Mouse (Mus musculus) CH12.LX (cell line): ENCODE measurements at regions not wholly inside any gene's neighbourhood (a gene's known extent, or its start where the extent isn't known, plus 50 kb on each side); places are given as distances from the start of the nearest gene placed in this dataset.

Experiments used
- BHLHE40 ChIP-seq: IDR thresholded peaks from 2 replicates; pipeline ENCODE4 v1.6.1; 2011; ENCODE audit warnings: mild to moderate bottlenecking, low read depth, low read length, improper control_type of control experiment
- CTCF ChIP-seq, 2 experiments: IDR thresholded peaks in 1 of 2; conservative IDR thresholded peaks in 1 of 2; 2 replicates each; pipeline ENCODE4 v1.5.1; 2011 to 2012; ENCODE audit warnings: low read depth in 2 of 2, low read length in 2 of 2, improper control_type of control experiment in 1 of 2, inconsistent platforms in 1 of 2, mild to moderate bottlenecking in 1 of 2, moderate library complexity in 1 of 2
- EP300 ChIP-seq: IDR thresholded peaks from 2 replicates; pipeline ENCODE4 v1.6.1; 2011; ENCODE audit warnings: low read length, improper control_type of control experiment
- GABPA ChIP-seq: IDR thresholded peaks from 2 replicates; pipeline ENCODE4 v1.6.1; 2012; ENCODE audit warnings: low read depth, low read length, improper control_type of control experiment, inconsistent platforms; ENCODE audit not compliant: insufficient replicate concordance
- JUND ChIP-seq: conservative IDR thresholded peaks from 2 replicates; pipeline ENCODE4 v1.6.1; 2011; ENCODE audit warnings: low read depth, low read length, improper control_type of control experiment
- MAX ChIP-seq: IDR thresholded peaks from 2 replicates; pipeline ENCODE4 v1.6.1; 2011; ENCODE audit warnings: low read length, improper control_type of control experiment
- MYC ChIP-seq: IDR thresholded peaks from 2 replicates; pipeline ENCODE4 v1.6.1; 2011; ENCODE audit warnings: low read depth, mild to moderate bottlenecking, improper control_type of control experiment, low read length
- NRF1 ChIP-seq: IDR thresholded peaks from 2 replicates; pipeline ENCODE4 v1.6.1; 2014; ENCODE audit warnings: low read depth, mild to moderate bottlenecking, inconsistent platforms, low read length, improper control_type of control experiment, moderate library complexity
- POLR2A ChIP-seq: IDR thresholded peaks from 2 replicates; pipeline ENCODE4 v1.6.1; 2011; ENCODE audit warnings: low read depth, mild to moderate bottlenecking, improper control_type of control experiment, low read length
- POLR2AphosphoS2 ChIP-seq: IDR thresholded peaks from 2 replicates; pipeline ENCODE4 v1.6.1; 2011; ENCODE audit warnings: low read depth, low read length, improper control_type of control experiment
- TBP ChIP-seq: conservative IDR thresholded peaks from 2 replicates; pipeline ENCODE4 v1.6.1; 2011; ENCODE audit warnings: low read depth, low read length, improper control_type of control experiment
- UBTF ChIP-seq: IDR thresholded peaks from 2 replicates; pipeline ENCODE4 v1.6.1; 2012; ENCODE audit warnings: low read depth, mild to moderate bottlenecking, inconsistent platforms, low read length, improper control_type of control experiment, moderate library complexity
- USF1 ChIP-seq: IDR thresholded peaks from 2 replicates; pipeline ENCODE4 v1.6.1; 2014; ENCODE audit warnings: low read depth, mild to moderate bottlenecking, inconsistent platforms, low read length, improper control_type of control experiment
- ZNF384 ChIP-seq: IDR thresholded peaks from 2 replicates; pipeline ENCODE4 v1.6.1; 2012; ENCODE audit warnings: low read depth, low read length, improper control_type of control experiment, inconsistent platforms

- TF ChIP-seq CTCF (conservative IDR thresholded peaks at IDR 0.05 in 1 of 2, IDR thresholded peaks at IDR 0.05 in 1 of 2; ENCODE audit: low read depth in 2 of 2, low read length in 2 of 2) (no peak), POLR2A (no peak), POLR2AphosphoS2 (no peak), JUND (no peak), UBTF (no peak), BHLHE40 (no peak), USF1 (no peak), TBP (no peak), MAX (no peak), MYC (no peak), NRF1 (no peak), EP300 (no peak), ZNF384 (no peak), GABPA (no peak)
These were observed 372.3 kb downstream of the Rfpl4b start for GRCm38 (mm10) chr10:38449263-38449662.
